Mouse (Mus musculus) spleen, adult 18-20 months (tissue): Measurements from ENCODE around the gene Zfp420.

Experiments
- DNase-seq, 2 experiments: peaks; one replicate each; pipeline ENCODE4 v3.0.0; 2022; ENCODE audit warnings: mixed read lengths in 2 of 2

Zfp420 gene

GRCm38 (mm10) chr7:29904101-29904500, 44.3 kb downstream of the Zfp420 start:
- no peak for DNase-seq

- peak; percentile 32 to 34 for DNase-seq
Measured at GRCm38 (mm10) chr7:29905966-29906681, 46.3 kb downstream of the Zfp420 start, which contains the start of gene Zfp27. Gene Zfp27, minus strand, starts transcription at chr7:29906572.

DNA sequence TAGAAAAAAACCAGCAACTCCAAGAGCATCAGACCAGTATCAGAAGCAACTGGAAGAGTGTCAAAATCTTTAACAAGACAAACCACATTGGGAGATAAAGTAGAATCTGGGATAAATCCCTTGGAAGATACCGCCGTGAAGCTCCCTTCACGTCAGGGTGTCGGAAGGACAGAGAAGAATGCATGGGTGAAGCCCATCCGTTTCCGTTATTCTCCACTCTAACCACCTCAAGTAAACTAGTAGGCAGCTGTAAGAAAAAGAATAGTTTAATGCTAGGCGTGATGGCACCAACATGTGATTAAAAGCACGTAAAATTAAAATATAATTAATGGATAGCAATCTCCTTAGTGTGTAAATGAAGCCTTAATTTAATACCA, 46.9 kb downstream of the Zfp420 start:
- DNase-seq = no peak

DNA sequence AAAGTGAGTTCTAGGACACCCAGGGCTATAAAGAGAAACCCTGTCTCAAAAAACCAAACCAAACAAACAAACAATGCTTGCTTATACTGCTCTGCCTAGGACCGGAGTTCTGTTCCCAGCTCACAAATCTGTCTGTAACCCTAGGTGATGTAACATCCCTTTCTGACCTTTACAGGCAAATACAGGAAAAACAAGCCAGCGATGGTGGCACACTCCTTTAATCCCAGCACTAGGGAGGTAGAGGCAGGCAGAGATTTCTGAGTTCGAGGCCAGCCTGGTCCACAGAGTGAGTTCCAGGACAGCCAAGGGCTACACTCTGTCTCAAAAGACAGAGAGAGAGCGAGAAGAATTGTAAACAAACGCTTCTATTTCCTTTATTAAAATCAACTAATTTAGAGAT, 47.4 kb downstream of the Zfp420 start:
- no peak for DNase-seq

DNA sequence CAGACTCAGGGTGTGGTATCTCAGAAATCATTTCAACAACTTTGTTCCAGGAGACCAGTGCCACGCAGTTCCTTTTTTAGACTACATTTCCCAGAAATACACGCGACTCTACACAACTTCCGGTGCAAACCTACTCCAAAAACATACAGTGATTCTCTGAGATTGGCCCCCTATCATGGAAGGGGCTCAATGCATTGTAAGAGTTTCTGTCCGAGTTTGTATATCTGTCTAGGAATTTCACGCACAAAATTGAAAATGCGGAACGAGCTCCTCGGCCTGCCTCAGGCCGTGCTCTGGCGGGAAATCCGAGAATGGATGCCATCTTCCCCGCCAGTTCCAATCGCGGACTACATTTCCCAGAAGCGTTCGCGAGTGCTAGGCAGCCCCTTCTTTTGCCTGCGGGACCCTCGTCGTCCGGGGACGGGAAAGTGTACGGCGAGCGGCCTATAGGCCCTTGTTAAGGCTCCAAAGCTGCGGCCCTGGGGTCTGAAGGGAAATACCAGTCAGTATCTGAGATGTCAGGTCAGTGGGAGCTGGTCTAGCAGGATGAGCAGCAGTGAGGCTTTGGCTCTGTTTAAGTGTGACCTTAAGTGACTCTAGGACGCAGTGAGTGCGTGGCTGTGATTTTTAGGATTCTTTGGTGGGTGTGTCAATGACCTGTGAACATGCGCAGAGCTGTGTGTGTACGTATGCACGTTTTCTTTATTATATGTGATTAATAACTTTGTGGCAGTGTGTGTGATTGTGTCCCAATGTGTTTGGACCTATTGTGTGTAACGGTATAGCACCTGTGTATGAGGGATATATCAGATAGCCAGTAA, 48.6 kb downstream of the Zfp420 start, which contains the start of gene Zfp383:
Zfp383 (plus strand) TSS at position 94 of the 821 bp plus-strand sequence.
- peak; percentile 64 to 76 for DNase-seq

DNA sequence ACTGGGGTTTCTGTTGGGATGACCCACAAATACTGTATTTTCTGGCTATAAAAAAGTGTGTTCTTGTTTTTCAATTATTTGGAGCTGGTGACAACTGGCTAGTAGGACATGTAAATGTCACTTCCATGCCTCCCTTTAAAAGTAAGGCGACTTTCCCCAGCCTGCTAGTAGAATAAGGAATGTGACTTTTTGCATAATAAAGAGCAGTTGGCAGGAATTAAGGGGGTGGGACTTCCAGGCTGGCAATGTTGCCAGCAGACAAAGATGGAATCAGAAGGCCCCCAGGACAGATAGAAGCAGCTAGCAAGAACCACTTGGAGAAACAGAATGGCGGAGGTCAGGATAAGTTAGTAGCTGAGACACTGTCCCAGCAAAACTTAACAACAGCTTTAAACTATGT, 50.5 kb downstream of the Zfp420 start:
- no peak for DNase-seq

DNA sequence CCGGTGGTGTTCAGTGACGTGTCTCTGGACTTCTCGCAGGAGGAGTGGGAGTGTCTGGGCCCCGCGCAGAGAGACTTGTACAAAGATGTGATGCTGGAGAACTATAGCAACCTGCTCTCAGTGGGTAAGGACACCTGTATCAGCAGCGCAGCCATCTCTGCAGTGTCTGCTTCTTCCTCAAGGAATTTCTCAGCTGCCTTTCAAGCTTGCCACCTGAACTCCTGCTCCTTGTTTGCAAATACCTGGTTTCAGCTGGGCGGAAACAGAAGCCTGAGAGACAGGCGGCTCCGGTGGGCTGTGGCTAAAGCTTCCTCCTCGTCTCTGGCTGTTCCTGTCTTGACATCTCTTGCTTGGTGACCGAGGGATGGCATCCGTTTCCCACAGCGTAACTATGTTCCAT, 52.4 kb downstream of the Zfp420 start:
- DNase-seq = no peak

- no peak for DNase-seq
Measured at GRCm38 (mm10) chr7:29917371-29918061, 57.7 kb downstream of the Zfp420 start.

DNA sequence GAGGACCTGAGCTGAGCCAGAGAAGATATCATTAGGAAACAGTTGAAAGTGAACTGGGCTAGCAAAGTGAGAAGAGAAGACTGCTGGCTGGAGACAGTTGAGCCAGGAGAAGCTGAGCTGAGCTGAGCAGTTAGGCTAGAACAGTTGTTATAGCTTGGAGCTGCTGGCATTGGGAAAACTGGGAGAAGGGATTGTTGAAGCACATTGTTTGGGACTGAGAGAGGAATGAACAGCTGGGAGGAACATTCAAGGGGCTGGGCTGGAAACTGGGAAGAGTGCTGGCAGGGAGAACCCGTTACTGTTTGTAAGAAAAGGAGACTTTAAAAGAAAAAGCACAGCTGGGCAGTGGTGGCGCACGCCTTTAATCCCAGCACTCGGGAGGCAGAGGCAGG, 58.3 kb downstream of the Zfp420 start:
- no peak for DNase-seq

GRCm38 (mm10) chr7:29921439-29922093, 61.8 kb downstream of the Zfp420 start:
- DNase-seq = no peak

- no peak for DNase-seq
Measured at GRCm38 (mm10) chr7:29922780-29923179, 63.0 kb downstream of the Zfp420 start.
